Mouse (Mus musculus): Measurements from ENCODE around the gene Gria1.

- TF ChIP-seq CTCF (IDR thresholded peaks at IDR 0.05; ENCODE audit: low read depth) (no peak), EP300 (IDR thresholded peaks at IDR 0.05; ENCODE audit: low read depth) (no peak)
These were observed 203.4 kb downstream of the Gria1 start for GRCm38 (mm10) chr11:57214583-57214982.

All from heart, postnatal 0 days (tissue).